Mouse (Mus musculus): ENCODE results near the gene Fggy.

DNA sequence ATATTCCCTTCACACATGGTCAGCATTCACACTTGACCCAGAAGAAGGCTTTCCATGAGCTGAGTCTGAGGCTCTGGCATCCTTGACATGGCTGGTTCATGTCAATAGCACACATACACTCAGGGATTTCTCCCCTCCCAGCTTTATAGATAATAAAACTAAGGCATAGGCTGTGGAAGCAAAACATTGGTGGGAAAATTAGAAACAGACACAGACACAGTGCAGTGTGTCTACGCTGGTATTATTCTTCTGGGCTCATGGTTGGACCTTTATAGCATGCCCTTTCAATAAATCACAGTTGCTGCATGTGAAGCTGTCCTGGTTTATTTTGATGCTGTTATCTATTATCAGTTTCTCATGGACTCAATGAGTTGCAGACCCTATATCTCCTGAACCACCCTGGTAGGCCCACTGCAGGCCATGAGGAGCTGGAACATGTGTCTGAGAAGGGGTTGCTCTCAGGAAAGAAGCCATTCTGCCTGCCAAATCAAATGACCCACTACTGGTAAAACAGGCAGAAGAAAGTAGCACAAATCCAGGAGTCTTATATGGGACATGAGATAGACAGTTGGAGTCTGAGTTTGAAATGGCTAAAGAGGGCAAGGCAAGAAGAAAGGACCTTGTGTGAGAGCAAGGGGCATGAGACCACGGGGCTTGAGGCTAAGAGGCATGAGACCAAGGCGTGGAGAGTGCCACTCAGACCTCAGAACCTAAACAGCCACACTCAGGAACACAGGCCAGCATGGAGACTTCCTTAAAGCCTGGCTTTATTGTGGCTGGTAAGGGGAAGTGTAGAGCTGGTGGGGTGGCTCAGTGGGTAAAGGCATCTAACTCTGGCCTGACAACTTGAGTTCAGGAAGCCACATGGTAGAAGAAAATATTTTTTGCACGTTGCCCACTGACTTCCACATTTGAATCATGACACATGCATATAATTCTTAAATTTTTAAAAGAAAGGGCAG lies 327.2 kb downstream of the Fggy start:
- TF ChIP-seq GATA1 (IDR thresholded peaks at IDR 0.05; ENCODE audit: low read length) (no peak), TAL1 (IDR thresholded peaks at IDR 0.05; ENCODE audit: low read length) (no peak)

Data from erythroblast, embryonic 14.5 days (primary cell).